Mouse (Mus musculus) liver, adult (tissue): ENCODE measurements around the gene Krtap4-8.
A peak's percentile ranks its signal among the peaks of the same experiment; 100 is the strongest.
"Not testable (repeated sequence)": the region's sequence is repeated elsewhere in the genome, so short reads cannot be mapped to it uniquely, and the experiment has no call there.

Experiments used
- GATA4 ChIP-seq: IDR thresholded peaks from 2 replicates; pipeline ENCODE4 v1.6.1; 2014; ENCODE audit warnings: mild to moderate bottlenecking, low read length; ENCODE audit not compliant: insufficient replicate concordance

Gene Krtap4-8

DNA sequence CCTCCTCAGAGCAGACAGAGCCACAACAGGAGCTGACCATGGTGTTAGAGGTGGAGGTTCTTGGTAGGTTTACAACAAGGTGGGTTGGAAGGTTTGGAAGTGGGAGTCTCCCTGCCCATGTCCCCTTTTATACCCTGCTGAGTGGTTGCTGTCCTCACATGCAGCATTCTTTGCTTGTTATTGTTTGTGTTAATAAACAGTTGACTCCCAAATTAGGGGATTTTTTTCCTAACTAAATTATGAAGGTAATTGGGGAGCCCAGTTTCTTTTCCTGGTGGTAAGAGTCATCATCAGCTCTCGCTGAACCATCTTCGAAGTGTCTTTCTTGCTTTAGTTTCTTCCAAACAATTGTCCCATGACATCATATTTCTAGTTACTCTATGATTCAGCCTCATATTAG lies at the start of gene Krtap4-8:
Gene Krtap4-8 (minus strand): TSS at position 101 of the 400 bp plus-strand sequence.
- TF ChIP-seq GATA4, result no peak

DNA sequence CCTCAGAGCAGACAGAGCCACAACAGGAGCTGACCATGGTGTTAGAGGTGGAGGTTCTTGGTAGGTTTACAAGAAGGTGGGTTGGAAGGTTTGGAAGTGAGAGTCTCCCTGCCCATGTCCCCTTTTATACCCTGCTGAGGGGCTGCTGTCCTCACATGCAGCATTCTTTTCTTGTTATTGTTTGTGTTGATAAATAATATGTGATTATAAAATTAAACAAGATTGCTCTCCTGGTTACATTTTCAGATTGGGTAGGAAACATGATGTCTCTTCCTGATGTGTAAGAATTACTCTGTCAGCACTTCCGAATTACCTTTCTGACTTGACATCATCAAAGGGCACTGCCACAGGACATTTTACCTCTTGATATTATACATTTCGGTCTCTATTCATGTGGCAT lies 35.1 kb upstream of the Krtap4-8 start, which contains the start of gene Gm11564:
Gene Gm11564 (minus strand): TSS at position 101 of the 400 bp plus-strand sequence.
- TF ChIP-seq GATA4, result not testable (repeated sequence)

DNA sequence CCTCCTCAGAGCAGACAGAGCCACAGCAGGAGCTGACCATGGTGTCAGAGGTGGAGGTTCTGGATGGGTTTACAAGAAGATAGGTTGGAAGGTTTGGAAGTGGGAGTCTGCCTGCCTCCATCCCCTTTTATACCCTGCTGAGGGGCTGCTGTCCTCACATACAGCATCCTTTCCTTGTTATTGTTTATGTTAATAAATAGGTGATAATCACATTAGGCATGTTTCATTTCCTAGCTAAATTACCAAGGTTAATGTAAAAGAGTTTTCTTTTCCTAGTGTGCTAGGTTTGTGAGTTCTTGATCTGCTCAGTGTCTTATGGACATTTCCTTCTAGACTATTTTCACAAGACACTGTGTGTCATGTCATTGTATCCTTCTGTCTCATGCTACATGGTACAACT lies 29.3 kb upstream of the Krtap4-8 start, which contains the start of gene Krtap4-13:
Gene Krtap4-13 (minus strand): TSS at position 101 of the 400 bp plus-strand sequence.
- TF ChIP-seq GATA4, result not testable (repeated sequence)

DNA sequence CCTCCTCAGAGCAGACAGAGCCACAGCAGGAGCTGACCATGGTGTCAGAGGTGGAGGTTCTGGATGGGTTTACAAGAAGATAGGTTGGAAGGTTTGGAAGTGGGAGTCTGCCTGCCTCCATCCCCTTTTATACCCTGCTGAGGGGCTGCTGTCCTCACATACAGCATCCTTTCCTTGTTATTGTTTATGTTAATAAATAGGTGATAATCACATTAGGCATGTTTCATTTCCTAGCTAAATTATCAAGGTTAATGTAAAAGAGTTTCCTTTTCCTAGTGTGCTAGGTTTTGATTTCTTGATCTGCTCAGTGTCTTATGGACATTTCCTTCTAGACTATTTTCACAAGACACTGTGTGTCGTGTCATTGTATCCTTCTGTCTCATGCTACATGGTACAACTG lies 23.8 kb upstream of the Krtap4-8 start, which contains the start of gene Gm11554:
Gene Gm11554 (minus strand): TSS at position 101 of the 400 bp plus-strand sequence.
- TF ChIP-seq GATA4, result not testable (repeated sequence)

DNA sequence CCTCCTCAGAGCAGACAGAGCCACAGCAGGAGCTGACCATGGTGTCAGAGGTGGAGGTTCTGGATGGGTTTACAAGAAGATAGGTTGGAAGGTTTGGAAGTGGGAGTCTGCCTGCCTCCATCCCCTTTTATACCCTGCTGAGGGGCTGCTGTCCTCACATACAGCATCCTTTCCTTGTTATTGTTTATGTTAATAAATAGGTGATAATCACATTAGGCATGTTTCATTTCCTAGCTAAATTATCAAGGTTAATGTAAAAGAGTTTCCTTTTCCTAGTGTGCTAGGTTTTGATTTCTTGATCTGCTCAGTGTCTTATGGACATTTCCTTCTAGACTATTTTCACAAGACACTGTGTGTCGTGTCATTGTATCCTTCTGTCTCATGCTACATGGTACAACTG lies 18.3 kb upstream of the Krtap4-8 start, which contains the start of gene Gm11569:
Gene Gm11569 (minus strand): TSS at position 101 of the 400 bp plus-strand sequence.
- TF ChIP-seq GATA4, result not testable (repeated sequence)

DNA sequence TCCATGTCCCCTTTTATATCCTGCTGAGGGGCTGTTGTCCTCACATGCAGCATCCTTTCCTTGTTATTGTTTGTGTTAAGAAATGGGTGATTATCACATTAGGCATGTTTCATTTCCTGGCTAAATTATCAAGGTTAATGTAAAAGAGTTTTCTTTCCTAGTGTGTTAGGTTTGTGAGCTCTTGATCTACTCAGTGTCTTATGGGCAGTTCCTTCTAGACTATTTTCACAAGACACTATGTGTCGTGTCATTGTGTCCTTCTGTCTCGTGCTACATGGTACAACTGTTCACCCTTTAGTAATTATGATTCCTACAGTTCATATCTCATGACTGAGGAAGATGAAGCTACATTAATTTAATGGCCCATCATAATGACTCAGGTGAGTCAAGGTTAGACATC lies 12.9 kb upstream of the Krtap4-8 start, which contains the start of gene Gm11596:
Gene Gm11596 (minus strand): TSS at position 101 of the 400 bp plus-strand sequence.
- no peak for TF ChIP-seq GATA4

DNA sequence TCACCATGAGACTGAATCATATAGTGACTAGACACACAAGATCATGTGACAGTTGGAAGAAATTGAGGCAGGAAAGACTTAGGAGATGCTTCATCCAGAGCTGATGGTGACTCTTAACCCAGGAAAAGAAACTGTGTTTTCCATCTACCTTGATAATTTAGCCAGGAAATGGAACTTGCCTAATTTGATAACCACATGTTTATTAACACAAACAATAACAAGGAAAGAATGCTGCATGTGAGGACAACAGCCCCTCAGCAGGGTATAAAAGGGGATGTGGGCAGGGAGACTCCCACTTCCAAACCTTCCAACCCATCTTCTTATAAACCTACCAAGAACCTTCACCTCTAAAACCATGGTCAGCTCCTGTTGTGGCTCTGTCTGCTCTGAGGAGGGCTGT lies 4.4 kb upstream of the Krtap4-8 start, which contains the start of gene Krtap4-9:
Gene Krtap4-9 (plus strand): TSS at position 301 of the 400 bp plus-strand sequence.
- not testable (repeated sequence) for TF ChIP-seq GATA4

DNA sequence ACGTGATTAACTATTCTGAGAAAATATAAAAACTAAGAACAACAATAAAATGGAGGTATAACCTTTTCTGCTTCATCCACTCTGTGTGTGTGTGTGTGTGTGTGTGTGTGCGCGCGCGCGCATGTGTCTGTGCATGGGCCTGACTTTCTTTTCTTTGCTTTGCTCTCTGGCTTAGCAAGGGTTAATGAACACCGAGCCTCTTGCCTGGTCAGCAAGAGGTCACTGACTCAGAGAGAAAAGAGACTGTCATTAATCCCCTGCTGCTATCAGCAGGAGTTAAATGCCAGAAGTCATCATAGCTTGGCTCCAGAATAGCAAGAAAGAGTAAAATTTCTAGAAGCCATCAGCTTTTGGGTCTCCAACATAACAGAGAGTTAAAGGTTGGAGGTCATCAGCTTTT lies 2.1 kb downstream of the Krtap4-8 start:
- no peak for TF ChIP-seq GATA4

DNA sequence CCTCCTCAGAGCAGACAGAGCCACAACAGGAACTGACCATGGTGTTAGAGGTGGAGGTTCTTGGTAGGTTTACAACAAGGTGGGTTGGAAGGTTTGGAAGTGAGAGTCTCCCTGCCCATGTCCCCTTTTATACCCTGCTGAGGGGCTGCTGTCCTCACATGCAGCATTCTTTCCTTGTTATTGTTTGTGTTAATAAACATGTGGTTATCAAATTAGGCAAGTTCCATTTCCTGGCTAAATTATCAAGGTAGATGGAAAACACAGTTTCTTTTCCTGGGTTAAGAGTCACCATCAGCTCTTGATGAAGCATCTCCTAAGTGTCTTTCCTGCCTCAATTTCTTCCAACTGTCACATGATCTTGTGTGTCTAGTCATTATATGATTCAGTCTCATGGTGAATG lies 7.7 kb downstream of the Krtap4-8 start, which contains the start of gene Gm11595:
Gene Gm11595 (minus strand): TSS at position 101 of the 400 bp plus-strand sequence.
- not testable (repeated sequence) for TF ChIP-seq GATA4

DNA sequence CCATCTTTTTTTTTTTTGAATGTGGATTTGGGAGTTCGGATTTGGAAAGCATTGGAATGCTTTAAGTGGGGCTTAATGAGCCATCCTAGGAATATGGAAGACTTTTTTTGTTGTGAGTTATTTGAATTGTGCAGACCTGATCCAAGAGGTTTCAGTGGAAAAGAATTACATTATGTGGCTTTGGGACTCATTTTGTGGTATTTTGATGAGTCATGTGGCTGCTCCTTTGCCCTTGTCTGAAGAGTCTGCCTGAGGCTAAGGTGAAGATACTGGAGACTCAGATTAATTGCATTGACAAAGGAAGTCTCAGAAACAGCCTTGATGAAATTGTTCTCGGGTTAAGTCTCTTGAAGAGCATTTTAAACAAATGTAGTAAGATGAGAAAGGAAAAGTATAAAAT lies 12.1 kb downstream of the Krtap4-8 start:
- no peak for TF ChIP-seq GATA4

DNA sequence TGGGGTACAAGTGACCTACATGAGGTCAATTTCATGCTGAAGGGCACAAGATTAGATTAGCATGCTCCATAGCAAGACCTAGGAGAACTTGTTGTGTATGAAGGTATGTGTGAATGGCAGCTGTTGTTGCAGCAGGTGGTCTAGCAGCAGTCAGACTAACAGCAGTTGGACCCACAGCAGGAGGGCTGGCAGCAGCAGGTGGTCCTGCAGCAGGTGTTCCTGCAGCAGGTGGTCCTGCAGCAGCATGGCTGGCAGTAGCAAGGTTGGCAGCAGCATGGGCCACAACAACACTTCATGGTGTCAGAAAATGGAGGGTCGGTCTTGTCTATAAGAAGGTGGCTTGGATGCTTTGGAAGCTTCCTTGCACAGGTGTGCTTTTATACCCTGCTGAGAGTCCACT lies 21.6 kb downstream of the Krtap4-8 start:
- TF ChIP-seq GATA4, result no peak

DNA sequence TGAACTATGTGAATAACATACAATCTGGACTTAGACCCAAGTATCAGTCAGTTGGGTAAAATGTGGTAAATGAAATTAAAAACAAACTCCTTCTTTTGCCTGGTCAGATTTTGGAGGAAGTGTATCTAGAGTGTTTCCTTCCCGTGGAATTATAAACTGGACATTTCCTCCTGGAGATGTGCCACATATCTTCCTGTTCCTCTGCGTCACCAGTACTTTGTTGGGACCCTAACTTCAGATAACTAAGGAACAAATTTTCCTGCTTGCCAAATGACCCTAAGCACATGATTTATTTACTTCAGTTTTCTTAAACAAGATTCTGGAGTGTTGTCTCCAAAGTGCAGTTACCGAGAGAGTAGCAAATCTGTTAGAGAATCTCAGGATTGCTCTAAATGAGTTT lies 36.5 kb downstream of the Krtap4-8 start:
- TF ChIP-seq GATA4, result peak; percentile 80

DNA sequence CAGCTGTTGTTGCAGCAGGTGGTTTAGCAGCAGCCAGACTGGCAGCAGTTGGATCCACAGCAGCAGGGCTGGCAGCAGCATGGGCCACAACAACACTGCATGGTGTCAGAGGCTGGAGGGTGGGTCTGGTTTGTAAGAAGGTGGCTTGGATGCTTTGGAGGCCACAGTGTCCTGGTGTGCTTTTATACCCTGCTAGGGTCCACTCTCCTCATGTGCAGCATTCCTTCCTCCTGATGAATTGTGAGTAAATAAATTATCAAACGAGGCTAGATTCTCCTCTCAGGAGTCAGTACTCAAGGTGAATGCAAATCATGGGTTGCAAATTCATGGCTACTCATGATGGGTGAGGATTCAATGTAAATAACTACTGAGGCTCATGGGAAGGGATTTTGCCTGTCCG lies 46.3 kb downstream of the Krtap4-8 start, which contains the start of gene Gm14180:
Gene Gm14180 (minus strand): TSS at position 101 of the 400 bp plus-strand sequence.
- no peak for TF ChIP-seq GATA4
